Mouse (Mus musculus): ENCODE data around the gene Zfp61. TPM values are rescaled to one million over a fixed set of nuclear protein-coding genes. Genes with fewer than 3 reads are reported as not detected.

The Zfp61 gene
- polyA plus RNA-seq, 1 experiment from 2014 or later, result 1.8 TPM

DNA sequence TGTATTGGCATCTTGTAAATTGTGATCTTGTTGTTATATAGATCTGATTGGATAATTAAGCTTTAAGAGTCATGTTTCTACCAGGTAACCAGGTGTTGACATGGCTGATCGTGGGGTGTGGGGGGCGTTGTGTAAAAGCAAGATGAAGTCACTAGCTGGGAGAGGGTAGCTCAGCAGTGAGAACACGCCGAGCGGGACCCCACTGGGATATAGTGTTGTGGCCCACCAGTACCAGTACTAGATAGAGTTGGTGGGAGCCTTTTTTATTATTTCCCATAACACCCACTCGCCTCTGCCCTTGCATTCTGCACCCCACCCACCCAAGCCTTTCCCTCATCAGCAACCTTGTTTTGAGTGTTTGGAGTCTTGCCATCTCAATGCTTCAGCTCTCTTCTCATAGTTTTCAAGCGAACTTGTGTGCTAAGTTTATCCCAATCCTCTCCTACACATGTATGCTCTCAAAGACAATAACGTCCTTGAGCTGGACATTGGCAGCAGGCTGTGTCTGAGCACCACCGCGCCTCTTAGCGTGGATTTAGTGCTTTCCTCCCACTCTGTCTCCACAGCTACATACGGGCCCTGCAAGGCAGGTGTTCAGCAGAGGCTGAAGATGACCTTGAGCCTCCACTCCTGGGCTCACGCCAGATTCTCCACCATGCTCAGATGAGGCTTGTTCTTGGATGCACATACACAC, 41.6 kb downstream of the Zfp61 start:
- H3K9ac ChIP-seq (replicated peaks), result no peak overlapping the region

DNA sequence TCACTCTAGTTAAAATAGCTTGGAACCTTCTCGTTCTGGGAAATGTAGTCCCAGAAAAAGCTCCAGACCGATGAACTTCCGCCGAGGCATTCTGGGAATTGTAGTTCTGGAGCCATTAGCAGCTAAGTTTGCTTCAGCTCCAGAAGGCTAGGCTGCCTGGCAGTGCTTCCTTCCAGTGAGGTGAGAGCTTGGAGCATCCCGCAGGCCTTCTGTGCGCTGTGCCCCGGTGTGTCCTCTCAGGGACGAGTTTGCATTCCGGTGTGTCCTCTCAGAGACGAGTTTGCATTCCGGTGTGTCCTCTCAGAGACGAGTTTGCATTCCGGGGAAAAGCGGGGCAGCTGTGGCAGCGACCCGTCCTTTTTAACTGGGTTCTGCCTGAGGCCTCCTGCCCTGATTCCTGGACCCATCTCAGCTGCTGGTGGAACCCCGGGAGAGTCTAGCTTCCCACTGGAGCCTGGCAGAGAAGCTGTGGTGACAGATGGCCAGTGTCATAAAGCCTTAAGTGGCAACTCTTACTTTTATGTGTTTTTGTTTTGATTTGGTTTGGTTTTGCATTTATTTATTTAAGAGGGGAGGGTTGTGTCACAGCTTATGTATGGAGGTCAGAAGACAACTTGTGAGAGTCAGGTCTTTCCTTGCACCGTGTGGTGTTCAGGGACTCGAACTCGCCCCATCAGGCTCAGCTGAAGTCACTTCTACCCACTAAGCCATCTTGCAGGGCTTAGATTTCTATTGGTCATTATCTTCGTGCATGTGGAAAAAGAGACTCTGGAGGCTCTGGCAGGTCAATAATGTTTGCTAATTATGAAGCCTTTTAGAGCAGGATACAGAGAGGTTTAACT, 46.2 kb downstream of the Zfp61 start, which contains the start of gene Zfp108:
TSS of gene Zfp108 (plus strand) at position 162 of the 842 bp plus-strand sequence.
- peaks cover 8% of the 10 kb centered on the region; the same call in 1 of the 2 replicates for H3K4me1 ChIP-seq (ENCODE audit: insufficient read depth)
- H3K4me2 ChIP-seq (ENCODE audit: low read depth, low read length), result peak within 1 kb of the TSS; percentile 74
- H3K27me3 ChIP-seq (ENCODE audit: insufficient read depth, low read length), result no peaks in the 10 kb centered on the region
- peak within 1 kb of the TSS; percentile 59 for H3K9ac ChIP-seq (replicated peaks)
- no peak for TF ChIP-seq CTCF (IDR thresholded peaks at IDR 0.05; ENCODE audit: low read depth)
- TF ChIP-seq EP300 (IDR thresholded peaks at IDR 0.05; ENCODE audit: low read depth), result no peak
- H3K4me3 ChIP-seq (ENCODE audit: low read depth, low read length), result peak within 1 kb of the TSS; percentile 52
- no peaks in the 10 kb centered on the region for H3K36me3 ChIP-seq (replicated peaks; ENCODE audit: insufficient read depth, low read length)
- no peaks in the 10 kb centered on the region for H3K9me3 ChIP-seq (ENCODE audit: low read length)
- peak; percentile 90 for ATAC-seq
- no peak within 1 kb of the TSS for H3K27ac ChIP-seq (ENCODE audit: low read depth)
- peak; percentile 63 for DNase-seq
- WGBS (ENCODE audit: insufficient replicate concordance), result 18% methylated on average over 21 of the region's 21 CpGs

More for the DNA sequence above, 41.6 kb downstream of the Zfp61 start:
- DNase-seq (no peak), ATAC-seq (no peak)
- 82% methylated on average over 13 of the region's 13 CpGs for WGBS (ENCODE audit: insufficient replicate concordance)
- Histone ChIP-seq H3K4me1 (ENCODE audit: insufficient read depth) (0 out of 2 replicates have a peak, but pooled peaks cover 5% of the 10 kb centered on the region), H3K4me3 (ENCODE audit: low read depth, low read length) (no peak overlapping the region), H3K36me3 (replicated peaks; ENCODE audit: insufficient read depth, low read length) (no peaks in the 10 kb centered on the region), H3K4me2 (ENCODE audit: low read depth, low read length) (no peak overlapping the region), H3K27ac (ENCODE audit: low read depth) (no peak overlapping the region), H3K9me3 (ENCODE audit: low read length) (no peaks in the 10 kb centered on the region), H3K27me3 (ENCODE audit: insufficient read depth, low read length) (no peaks in the 10 kb centered on the region)
- TF ChIP-seq CTCF (IDR thresholded peaks at IDR 0.05; ENCODE audit: low read depth), result no peak
- TF ChIP-seq EP300 (IDR thresholded peaks at IDR 0.05; ENCODE audit: low read depth), result no peak

DNA sequence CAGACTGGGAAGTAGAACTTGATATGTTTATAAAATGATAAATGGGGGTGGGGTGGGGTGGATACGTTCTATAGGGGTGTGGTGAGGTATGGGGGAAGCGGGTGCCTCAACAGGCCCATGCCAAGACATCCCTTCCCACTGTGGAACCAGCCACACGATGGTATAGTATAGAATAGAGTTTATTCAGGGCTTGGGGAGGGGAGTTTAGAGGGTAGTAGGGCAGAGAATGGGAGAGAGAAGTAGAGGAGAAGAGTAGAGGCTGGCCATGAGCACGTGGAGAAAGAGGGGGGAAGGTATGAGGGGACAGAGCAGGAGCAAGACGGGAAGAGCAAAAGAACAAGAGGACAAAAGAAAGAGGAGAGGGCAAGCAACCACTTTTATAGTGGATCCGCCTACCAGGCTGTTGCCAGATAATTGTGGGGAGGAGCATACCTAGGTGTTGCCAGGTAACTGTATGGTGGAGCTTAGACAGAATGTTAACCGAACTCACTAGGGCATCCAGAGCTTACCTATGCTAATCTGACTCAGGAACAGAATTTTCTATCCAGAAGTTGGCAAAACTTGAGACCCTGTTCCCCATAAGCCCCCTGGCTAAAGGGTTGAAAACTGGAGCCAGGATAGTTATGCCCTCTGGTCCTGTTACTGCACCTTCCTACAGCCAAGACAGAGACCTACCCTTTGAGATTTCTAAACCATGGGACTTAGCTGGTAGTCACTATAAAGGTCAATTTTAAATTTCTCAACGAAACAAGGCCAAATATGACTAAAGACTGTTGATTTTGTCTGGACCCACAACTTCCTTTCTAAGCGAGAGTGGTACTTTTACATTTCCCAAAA, 47.0 kb downstream of the Zfp61 start:
- H3K27me3 ChIP-seq (ENCODE audit: insufficient read depth, low read length), result no peaks in the 10 kb centered on the region
- no peak overlapping the region for H3K27ac ChIP-seq (ENCODE audit: low read depth)
- no peaks in the 10 kb centered on the region for H3K9me3 ChIP-seq (ENCODE audit: low read length)
- peak overlapping the region; percentile 74 for H3K4me2 ChIP-seq (ENCODE audit: low read depth, low read length)
- peak overlapping the region; percentile 52 for H3K4me3 ChIP-seq (ENCODE audit: low read depth, low read length)
- H3K4me1 ChIP-seq (ENCODE audit: insufficient read depth), result peaks cover 8% of the 10 kb centered on the region; the same call in 1 of the 2 replicates
- TF ChIP-seq CTCF (IDR thresholded peaks at IDR 0.05; ENCODE audit: low read depth) (no peak), EP300 (IDR thresholded peaks at IDR 0.05; ENCODE audit: low read depth) (no peak)
- DNase-seq, result no peak
- peak; percentile 38; the same call in 1 of the 2 replicates for ATAC-seq
- no peaks in the 10 kb centered on the region for H3K36me3 ChIP-seq (replicated peaks; ENCODE audit: insufficient read depth, low read length)
- WGBS (ENCODE audit: insufficient replicate concordance), result 56% methylated on average over 9 of the region's 9 CpGs
- no peak overlapping the region for H3K9ac ChIP-seq (replicated peaks)

Small RNAs within 50 kb of the gene (microRNA-seq; reads per million reads assigned to microRNA genes)
- not detected for gene Gm27592

Other genes starting within 250 kb of the Zfp61 start
- gene Vmn1r183, start 248.0 kb downstream of the Zfp61 start, polyA plus RNA-seq (2015; fragmentation: Nextera tagmentation; extraction: Ambion mirVana), result not detected in 2 replicates
- 3.2 and 4.0 TPM in 2 replicates for gene Zfp180, start 219.3 kb downstream of the Zfp61 start, polyA plus RNA-seq (2015; fragmentation: Nextera tagmentation; extraction: Ambion mirVana)
- 0.76 and 0.86 TPM in 2 replicates for gene Zfp112, start 188.9 kb downstream of the Zfp61 start, polyA plus RNA-seq (2015; fragmentation: Nextera tagmentation; extraction: Ambion mirVana)
- gene Zfp235, start 167.1 kb downstream of the Zfp61 start, polyA plus RNA-seq (2015; fragmentation: Nextera tagmentation; extraction: Ambion mirVana), result 2.8 and 3.3 TPM in 2 replicates
- gene Zfp114, start 126.2 kb downstream of the Zfp61 start, polyA plus RNA-seq (2015; fragmentation: Nextera tagmentation; extraction: Ambion mirVana), result 0.13 and 0.19 TPM in 2 replicates
- gene Zfp111, start 89.8 kb downstream of the Zfp61 start, polyA plus RNA-seq (2015; fragmentation: Nextera tagmentation; extraction: Ambion mirVana), result 0.93 and 1.0 TPM in 2 replicates
- gene Zfp109, start 63.7 kb downstream of the Zfp61 start, polyA plus RNA-seq (2015; fragmentation: Nextera tagmentation; extraction: Ambion mirVana), result 0.40 and 0.65 TPM in 2 replicates
- gene Zfp108, start 46.4 kb downstream of the Zfp61 start, polyA plus RNA-seq (2015; fragmentation: Nextera tagmentation; extraction: Ambion mirVana), result 0.31 and 0.79 TPM in 2 replicates
- 1.1 and 1.2 TPM in 2 replicates for gene Zfp93, start 30.8 kb downstream of the Zfp61 start, polyA plus RNA-seq (2015; fragmentation: Nextera tagmentation; extraction: Ambion mirVana)
- gene Zfp94, start 15.4 kb upstream of the Zfp61 start, polyA plus RNA-seq (2015; fragmentation: Nextera tagmentation; extraction: Ambion mirVana), result 1.8 and 2.2 TPM in 2 replicates
- gene Tescl, start 32.7 kb upstream of the Zfp61 start, polyA plus RNA-seq (2015; fragmentation: Nextera tagmentation; extraction: Ambion mirVana), result not detected in 2 replicates
- gene Lypd5, start 48.0 kb upstream of the Zfp61 start, polyA plus RNA-seq (2015; fragmentation: Nextera tagmentation; extraction: Ambion mirVana), result 0.06 TPM in 1 of 2 replicates, not detected in the other
- 41.0 and 41.9 TPM in 2 replicates for gene Kcnn4, start 69.0 kb upstream of the Zfp61 start, polyA plus RNA-seq (2015; fragmentation: Nextera tagmentation; extraction: Ambion mirVana)
- 8.2 and 8.7 TPM in 2 replicates for gene Smg9, start 98.4 kb upstream of the Zfp61 start, polyA plus RNA-seq (2015; fragmentation: Nextera tagmentation; extraction: Ambion mirVana)
- gene Irgc1, start 151.1 kb upstream of the Zfp61 start, polyA plus RNA-seq (2015; fragmentation: Nextera tagmentation; extraction: Ambion mirVana), result 0.18 and 0.28 TPM in 2 replicates
- 9.3 and 10.8 TPM in 2 replicates for gene Plaur, start 161.3 kb upstream of the Zfp61 start, polyA plus RNA-seq (2015; fragmentation: Nextera tagmentation; extraction: Ambion mirVana)
- gene Cadm4, start 180.8 kb upstream of the Zfp61 start, polyA plus RNA-seq (2015; fragmentation: Nextera tagmentation; extraction: Ambion mirVana), result 0.17 and 0.46 TPM in 2 replicates
- gene Zfp428, start 205.8 kb upstream of the Zfp61 start, polyA plus RNA-seq (2015; fragmentation: Nextera tagmentation; extraction: Ambion mirVana), result 3.3 and 4.1 TPM in 2 replicates
- not detected in 2 replicates for gene AC161166.1, start 211.2 kb upstream of the Zfp61 start, polyA plus RNA-seq (2015; fragmentation: Nextera tagmentation; extraction: Ambion mirVana)
- 1.3 and 1.6 TPM in 2 replicates for gene Irgq, start 229.5 kb upstream of the Zfp61 start, polyA plus RNA-seq (2015; fragmentation: Nextera tagmentation; extraction: Ambion mirVana)
- 0.13 TPM in 1 of 2 replicates, not detected in the other for gene Pinlyp, start 244.9 kb upstream of the Zfp61 start, polyA plus RNA-seq (2015; fragmentation: Nextera tagmentation; extraction: Ambion mirVana)
- gene Xrcc1, start 245.1 kb upstream of the Zfp61 start, polyA plus RNA-seq (2015; fragmentation: Nextera tagmentation; extraction: Ambion mirVana), result 17.9 and 18.0 TPM in 2 replicates